Mouse (Mus musculus) cerebellum, adult 2 months (tissue): ENCODE data around the gene Mfsd12. TPM values are rescaled to one million over a fixed set of nuclear protein-coding genes. Genes with fewer than 3 reads are reported as not detected.

ENCODE experiments used
- DNase-seq, 2 experiments: peaks; one replicate each; pipeline ENCODE4 v3.0.0; 2021
- H3K27ac ChIP-seq: fragments of 200-500 bp; 2 replicates; pipeline ENCODE4 v1.5.1; 2012; ENCODE audit warnings: low read length, control low read depth, inconsistent platforms; ENCODE audit not compliant: insufficient read depth
- H3K27me3 ChIP-seq: fragments of 200-500 bp; 2 replicates; pipeline ENCODE4 v1.6.1; 2012; ENCODE audit warnings: inconsistent platforms, mild to moderate bottlenecking, low read length, moderate library complexity; ENCODE audit not compliant: control insufficient read depth, insufficient read depth
- H3K4me1 ChIP-seq: fragments of 200-500 bp; 2 replicates; pipeline ENCODE4 v1.6.1; 2011; ENCODE audit warnings: low read length; ENCODE audit not compliant: control insufficient read depth, insufficient read depth
- H3K4me3 ChIP-seq: fragments of 200-500 bp; replicated peaks from 2 replicates; pipeline ENCODE3; 2011; ENCODE audit warnings: mild to moderate bottlenecking, low read depth, low read length, control low read depth; ENCODE audit not compliant: insufficient read depth
- CTCF ChIP-seq: fragments of 200-500 bp; IDR thresholded peaks from 2 replicates; pipeline ENCODE4 v1.5.1; 2011; ENCODE audit warnings: low read depth, mild to moderate bottlenecking, control low read depth, low read length, moderate library complexity, borderline replicate concordance; ENCODE audit not compliant: insufficient read depth
- POLR2A ChIP-seq: fragments of 200-500 bp; IDR thresholded peaks from 2 replicates; pipeline ENCODE4 v1.6.1; 2011; ENCODE audit warnings: low read length, control low read depth, borderline replicate concordance; ENCODE audit not compliant: insufficient read depth
- WGBS: fragments of 180-500 bp; shearing (Covaris S2); methylation state at CpG from one replicate; pipeline ENCODE4 v1.1.7; 2018; 5-methylcytosine and 5-hydroxymethylcytosine counted together
- polyA plus RNA-seq: library from polyadenylated mRNA; depleted of rRNA; stranded (reverse); fragments of >200 nt; gene quantifications from 2 replicates; pipeline ENCODE4 v1.2.3, GENCODE M21; 2012

Gene Mfsd12
- polyA plus RNA-seq, 1 experiment, result 35.0 TPM

- 37% methylated on average over 8 of the region's 8 CpGs for WGBS
- H3K4me3 ChIP-seq, result no peak overlapping the region
- TF ChIP-seq CTCF (peak; percentile 39; the same call in 1 of the 2 replicates), POLR2A (no peak)
- no peak overlapping the region for H3K27ac ChIP-seq
- H3K27me3 ChIP-seq, result no peaks in the 10 kb centered on the region; the same call in 1 of the 2 replicates
- no peak for DNase-seq
- H3K4me1 ChIP-seq, result peaks cover 3% of the 10 kb centered on the region
Measured at GRCm38 (mm10) chr10:81344421-81345161, 12.7 kb upstream of the Mfsd12 start.

- Histone ChIP-seq H3K27ac (no peak overlapping the region), H3K4me3 (no peak overlapping the region), H3K4me1 (peaks cover 6% of the 10 kb centered on the region), H3K27me3 (no peaks in the 10 kb centered on the region; the same call in 1 of the 2 replicates)
- DNase-seq, result no peak
- 87% methylated on average over 4 of the region's 4 CpGs for whole genome bisulfite sequencing
- no peak for TF ChIP-seq CTCF
- TF ChIP-seq POLR2A, result no peak
Measured at GRCm38 (mm10) chr10:81345162-81345534, 12.1 kb upstream of the Mfsd12 start.

GRCm38 (mm10) chr10:81346453-81347067 lies 10.7 kb upstream of the Mfsd12 start:
- DNase-seq, result no peak
- TF ChIP-seq CTCF (no peak), POLR2A (no peak)
- no peak overlapping the region for H3K4me3 ChIP-seq
- H3K4me1 ChIP-seq, result peaks cover 6% of the 10 kb centered on the region
- 28% methylated on average over 55 of the region's 55 CpGs for WGBS
- no peak overlapping the region for H3K27ac ChIP-seq
- no peaks in the 10 kb centered on the region; the same call in 1 of the 2 replicates for H3K27me3 ChIP-seq

GRCm38 (mm10) chr10:81349146-81349545 lies 8.1 kb upstream of the Mfsd12 start:
- no peaks in the 10 kb centered on the region for H3K27me3 ChIP-seq
- no peak overlapping the region for H3K27ac ChIP-seq
- H3K4me1 ChIP-seq, result peaks cover 6% of the 10 kb centered on the region; the same call in 1 of the 2 replicates
- TF ChIP-seq POLR2A (no peak), CTCF (no peak)
- no peak overlapping the region for H3K4me3 ChIP-seq
- DNase-seq, result no peak
- 11% methylated on average over 12 of the region's 12 CpGs for WGBS

- Histone ChIP-seq H3K4me3 (peak overlapping the region; percentile 72), H3K27ac (no peak overlapping the region), H3K27me3 (no peaks in the 10 kb centered on the region), H3K4me1 (peaks cover 6% of the 10 kb centered on the region; the same call in 1 of the 2 replicates)
- 1% methylated on average over 29 of the region's 29 CpGs for WGBS
- TF ChIP-seq POLR2A (no peak), CTCF (no peak)
- DNase-seq, result no peak
Measured at GRCm38 (mm10) chr10:81349961-81350350, 7.3 kb upstream of the Mfsd12 start.

GRCm38 (mm10) chr10:81350351-81351063 lies 6.8 kb upstream of the Mfsd12 start, which contains the start of gene Hmg20b:
TSS of gene Hmg20b (minus strand) at chr10:81350480.
- H3K4me3 ChIP-seq, result peak within 1 kb of the TSS; percentile 78
- WGBS, result under 1% methylated on average over 54 of the region's 54 CpGs
- TF ChIP-seq CTCF, result peak; percentile 90; the same call in 1 of the 2 replicates
- TF ChIP-seq POLR2A, result peak; percentile 41; the same call in 1 of the 2 replicates
- no peaks in the 10 kb centered on the region for H3K27me3 ChIP-seq
- H3K27ac ChIP-seq, result peak within 1 kb of the TSS; percentile 65
- H3K4me1 ChIP-seq, result peaks cover 6% of the 10 kb centered on the region; the same call in 1 of the 2 replicates
- DNase-seq, result peak; percentile 100

GRCm38 (mm10) chr10:81351678-81352291 lies 5.5 kb upstream of the Mfsd12 start:
- no peak for DNase-seq
- Histone ChIP-seq H3K4me3 (no peak overlapping the region), H3K27ac (no peak overlapping the region), H3K4me1 (peaks cover 8% of the 10 kb centered on the region), H3K27me3 (no peaks in the 10 kb centered on the region)
- WGBS, result 30% methylated on average over 9 of the region's 9 CpGs
- TF ChIP-seq POLR2A (no peak), CTCF (no peak)
